Mouse (Mus musculus) retina, postnatal 7 days (tissue): ENCODE measurements around the gene Txnl4b.

Source experiments
- DNase-seq: peaks from one replicate; pipeline ENCODE4 v3.0.0-alpha.2; 2012; ENCODE audit warnings: low read depth, low spot score

Gene Txnl4b

DNA sequence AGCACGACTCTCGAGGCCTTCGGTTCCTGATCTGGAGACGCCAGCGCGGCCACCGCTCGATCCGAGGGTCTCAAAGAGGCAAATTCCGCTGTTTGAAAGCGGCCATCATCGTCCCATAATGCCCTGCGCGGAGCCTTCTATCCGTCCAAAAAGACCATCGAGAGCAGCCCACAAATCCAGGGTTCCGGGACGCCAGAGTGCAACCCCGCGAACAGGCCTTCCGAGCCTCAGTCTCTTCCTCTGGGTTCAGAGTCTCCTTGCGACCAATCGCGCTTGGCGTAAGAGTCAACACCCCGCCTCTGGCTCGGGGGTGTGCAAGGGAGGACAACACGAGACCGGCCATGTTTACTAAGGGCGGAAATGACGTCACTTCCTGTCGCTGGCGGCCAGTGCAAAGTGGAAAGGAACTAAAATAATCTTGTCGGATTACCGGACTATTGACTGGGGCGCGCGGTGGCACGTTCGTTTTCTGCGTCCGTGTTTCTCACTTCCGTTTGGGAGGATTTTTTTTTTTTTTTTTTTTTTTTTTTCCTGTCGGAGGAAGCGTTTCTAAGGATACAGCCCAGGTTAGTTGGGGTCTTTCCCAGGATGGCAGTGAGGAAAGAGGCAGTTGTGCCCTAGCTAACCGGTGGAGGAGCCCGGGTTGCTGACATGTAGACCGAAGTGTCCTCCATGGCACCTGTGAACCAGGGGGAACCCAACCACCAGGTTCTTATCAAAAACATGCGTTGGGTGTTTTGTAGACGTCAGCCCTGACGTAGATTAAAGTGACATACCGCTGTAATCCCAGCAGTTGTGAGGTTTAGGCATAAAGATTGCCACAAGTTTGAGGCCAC, at the start of gene Txnl4b, which contains the start of gene Dhx38:
Gene Txnl4b (plus strand): TSS at position 395 of the 836 bp plus-strand sequence.
Gene Dhx38 (minus strand): TSS at position 364 of the 836 bp plus-strand sequence.
- peak; percentile 100 for DNase-seq

DNA sequence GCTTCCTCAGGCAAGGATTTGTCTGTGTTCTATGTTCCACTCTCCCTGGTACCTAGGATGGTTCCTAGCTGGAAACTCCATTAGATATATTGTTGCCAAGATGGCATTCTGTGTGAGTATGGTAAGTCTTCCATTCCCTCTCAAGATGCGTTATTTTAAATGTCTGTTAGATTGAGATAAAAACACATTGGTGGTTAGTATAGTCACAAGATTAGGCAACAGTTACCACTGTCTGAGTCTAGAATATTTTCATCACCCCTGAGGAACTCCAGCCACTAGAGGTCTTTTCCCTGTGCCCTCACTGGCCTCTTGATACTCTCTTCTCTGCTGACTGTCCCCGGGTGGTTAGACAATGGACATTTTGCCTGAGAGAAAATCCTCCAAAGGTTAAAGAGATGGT, 41.7 kb upstream of the Txnl4b start:
- DNase-seq: no peak

DNA sequence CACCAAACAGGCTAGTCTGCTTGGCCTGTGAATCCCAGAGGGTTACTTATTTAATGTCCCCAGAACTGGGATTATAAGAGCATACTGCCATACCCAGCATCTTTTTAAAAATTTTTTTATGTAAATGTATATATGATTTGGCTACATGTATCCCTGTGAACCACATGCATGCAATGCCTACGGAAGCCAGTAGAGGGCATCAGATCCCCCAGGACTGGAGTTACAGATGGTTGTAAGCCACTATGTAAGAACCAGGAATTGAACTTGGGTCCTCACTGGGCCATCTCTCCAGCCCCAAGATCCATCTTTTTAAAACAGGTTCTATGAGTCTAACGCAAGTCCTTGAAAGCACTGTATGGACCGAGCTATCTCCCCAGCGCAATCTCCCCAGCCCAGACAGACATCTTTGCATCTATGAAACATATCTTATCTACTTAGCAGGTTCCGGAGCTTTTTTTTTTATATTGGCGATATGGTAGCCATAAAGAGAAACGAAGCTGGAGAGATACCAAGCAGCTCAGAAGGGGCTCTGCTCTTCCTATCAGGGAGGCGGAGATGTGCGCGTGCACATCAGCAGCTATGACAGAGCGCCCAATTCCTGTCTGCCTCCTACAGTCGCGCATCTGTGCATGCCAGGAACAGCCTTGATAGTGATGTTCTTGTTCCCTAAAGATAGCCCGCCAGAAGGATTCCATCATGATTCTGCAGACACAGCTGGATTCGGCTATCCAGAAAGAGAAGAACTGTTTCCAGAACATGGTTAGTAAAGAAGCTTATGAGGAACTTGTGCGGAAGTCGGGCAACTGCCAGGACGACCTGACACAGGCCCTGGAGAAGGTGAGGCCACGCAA, 30.3 kb upstream of the Txnl4b start:
- DNase-seq: peak; percentile 19

DNA sequence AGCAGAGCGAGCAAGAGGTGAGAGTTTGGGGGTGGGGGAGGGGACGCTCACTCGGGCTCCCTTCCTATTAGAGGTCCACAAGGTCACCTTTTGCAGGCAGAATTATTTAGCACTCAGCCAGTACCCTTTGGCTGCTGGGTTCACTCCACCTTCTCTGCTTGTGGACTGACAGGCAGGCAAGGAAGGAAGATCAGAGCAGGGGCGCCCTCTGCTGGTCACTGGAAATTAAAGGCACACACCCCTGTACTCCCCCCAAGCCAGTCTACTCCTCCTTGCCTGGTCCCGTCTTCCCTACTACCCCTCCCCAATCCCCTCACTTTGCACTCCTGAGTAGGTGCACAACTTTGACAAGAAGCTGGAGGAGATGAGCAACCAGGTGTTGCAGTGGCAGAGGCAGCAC, 29.0 kb upstream of the Txnl4b start:
- DNase-seq: peak; percentile 63

DNA sequence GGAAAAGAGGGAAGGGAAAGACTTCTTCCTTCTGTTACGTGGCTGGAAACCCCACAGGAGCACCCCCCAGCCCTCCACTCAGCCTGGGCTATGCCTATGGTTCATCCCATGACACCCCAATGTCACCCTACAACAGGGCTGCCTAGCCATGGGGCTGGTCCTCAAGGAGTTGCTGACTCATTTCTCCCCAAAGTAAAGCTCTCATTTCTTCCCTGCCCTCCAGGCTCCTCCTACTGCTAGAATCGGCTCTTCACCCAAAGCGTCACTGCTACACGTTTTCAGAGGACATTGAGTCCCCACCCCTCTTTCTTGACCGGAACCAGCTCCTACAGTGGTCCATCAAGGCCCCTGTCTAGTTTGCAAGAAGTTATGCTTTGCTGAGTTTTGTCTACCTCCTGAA, 23.5 kb upstream of the Txnl4b start:
- DNase-seq: no peak

DNA sequence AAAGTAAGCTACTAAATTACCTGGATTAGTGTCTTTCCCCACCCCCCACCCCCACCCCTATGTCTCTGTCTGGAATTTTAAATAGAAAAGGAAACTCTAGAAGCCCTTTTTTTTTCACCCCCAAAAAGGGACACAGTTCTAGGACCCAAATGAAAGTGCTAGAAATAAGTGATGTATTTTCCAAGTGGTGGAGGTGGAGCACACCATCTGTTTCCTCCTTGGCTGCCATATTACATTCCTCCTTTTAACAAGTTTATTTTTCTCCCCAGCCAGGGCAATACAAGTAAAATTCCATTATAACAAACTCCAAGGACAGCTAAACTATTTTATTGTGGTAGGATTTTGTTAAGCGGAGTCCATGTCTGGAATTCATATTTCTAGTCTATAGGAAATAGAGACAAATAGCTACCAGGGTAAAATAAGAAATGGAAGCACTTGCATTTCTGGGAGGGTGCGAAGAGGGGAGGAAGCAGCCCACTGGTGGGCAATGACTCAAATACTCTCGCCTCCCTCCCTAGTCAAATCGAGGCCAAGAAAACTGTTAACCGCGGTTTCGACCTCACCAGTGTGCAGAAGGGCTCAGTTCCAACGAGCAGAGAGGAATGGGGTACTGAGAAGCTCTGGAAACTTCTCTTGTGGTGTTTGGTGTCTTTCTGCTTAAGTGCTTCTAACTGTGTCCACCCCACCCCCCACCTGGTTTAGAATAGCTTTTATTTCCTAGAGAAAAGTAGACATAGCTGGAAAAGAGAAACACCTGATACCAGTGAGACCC, 22.8 kb upstream of the Txnl4b start:
- DNase-seq: no peak

DNA sequence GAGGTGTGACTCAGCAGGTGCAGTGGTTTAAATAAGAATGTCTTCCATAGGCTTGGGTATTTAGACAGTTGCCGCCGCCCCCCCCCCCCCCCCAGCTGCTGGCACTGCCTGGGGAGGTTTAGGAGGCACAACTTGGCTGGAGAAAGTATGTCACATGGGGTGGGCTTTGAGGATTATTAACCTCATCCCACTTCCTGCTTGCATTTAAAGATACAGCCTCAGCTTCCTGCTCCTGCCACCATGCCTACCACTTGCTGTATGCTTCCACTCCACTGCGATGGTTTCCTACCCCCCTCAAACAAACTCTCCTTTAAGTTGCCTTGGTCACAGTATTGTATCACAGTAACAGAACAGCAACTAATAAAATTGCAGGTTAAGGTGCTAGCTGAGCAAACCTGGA, 21.6 kb upstream of the Txnl4b start:
- no peak for DNase-seq

DNA sequence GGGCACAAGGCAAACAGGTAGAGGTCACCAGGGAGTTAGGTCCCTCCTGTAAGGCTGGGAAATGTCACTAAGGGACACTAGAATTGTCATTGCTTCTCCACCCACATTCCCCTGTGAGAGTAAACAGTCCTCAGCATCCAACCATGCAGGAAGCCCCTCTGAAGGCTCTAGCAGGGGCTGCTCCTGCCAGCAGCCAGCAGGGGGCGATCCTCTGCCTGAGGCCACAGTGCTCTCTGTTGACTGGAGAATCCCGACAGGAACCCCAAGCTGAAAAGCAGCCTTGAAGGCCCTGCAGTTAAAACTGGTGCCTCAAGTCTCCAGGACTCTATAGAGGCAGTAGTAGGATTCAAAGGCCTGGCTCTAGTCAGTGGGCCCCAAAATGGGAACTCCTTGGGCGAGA, 14.0 kb upstream of the Txnl4b start:
- DNase-seq: no peak

DNA sequence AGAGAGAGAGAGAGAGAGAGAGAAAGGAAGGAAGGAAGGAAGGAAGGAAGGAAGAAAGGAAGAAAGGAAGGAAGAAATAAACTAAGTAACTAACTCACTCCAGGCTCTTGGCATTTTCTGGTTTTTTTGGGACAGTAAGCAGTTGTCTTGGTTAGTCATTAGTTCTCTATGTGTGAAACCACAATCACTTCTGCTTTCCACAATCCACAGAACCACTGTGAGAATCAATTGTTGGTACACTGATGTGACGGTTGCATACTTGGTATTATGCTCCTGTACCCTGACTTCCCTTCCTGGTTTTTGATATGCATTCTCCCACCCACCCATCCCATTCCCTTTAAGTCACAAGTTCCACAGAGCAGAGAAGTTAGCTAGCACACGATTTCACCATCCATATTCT, 1.8 kb upstream of the Txnl4b start:
- no peak for DNase-seq

DNA sequence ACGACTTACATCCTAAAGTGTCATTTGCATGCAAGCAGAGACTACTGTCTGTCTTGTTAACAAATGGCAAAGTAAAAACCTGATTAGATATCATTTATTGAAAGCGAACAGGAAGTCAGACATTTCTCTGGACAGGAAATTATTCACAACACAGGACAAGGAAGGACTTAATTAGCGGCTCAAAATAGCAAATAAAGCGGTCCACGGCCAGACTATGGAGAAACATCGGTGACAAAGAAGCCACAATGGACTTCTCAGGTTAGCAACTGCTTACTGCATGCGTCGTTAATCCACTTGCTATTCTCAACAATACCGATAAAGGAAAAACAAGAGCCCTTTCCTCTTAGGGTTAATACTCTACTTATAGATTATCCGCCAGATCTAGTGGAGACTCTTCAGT, 926 bp upstream of the Txnl4b start:
- DNase-seq: no peak

DNA sequence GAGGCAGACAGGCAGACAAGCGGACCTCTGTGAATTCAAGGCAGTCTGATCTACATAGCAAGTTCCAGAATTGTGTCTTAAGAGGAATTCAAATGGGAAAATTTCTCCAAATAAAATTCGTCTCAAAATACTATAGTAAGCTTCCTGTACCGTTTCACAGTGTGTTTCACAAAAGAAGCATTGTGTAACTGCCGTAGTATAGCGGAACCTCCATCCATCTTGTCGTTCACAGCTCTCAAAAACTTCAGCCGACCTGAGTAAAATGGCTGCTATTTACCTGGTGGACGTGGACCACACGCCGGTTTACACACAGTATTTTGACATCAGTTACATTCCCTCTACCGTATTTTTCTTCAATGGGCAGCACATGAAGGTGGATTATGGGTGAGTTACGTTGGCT, 5.4 kb downstream of the Txnl4b start:
- no peak for DNase-seq

DNA sequence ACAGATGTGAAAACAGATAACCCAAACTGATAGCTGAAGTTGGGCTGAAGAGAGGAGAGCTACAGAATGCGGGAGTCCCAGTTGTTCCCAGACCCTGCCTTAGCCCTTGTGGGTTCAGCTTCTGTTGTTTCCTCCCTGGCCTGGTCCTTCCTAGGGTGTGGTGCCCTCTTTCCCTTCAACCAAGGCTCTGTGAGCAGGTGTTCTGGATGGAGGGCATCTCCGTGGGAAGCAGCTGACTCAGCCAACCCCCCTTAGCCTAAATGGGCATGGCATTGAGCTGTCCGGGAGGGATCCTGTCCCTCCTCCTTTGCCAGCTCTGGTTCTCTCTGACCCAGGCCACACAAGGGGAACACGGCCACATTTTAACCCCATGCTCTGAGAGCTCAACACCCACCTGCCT, 10.6 kb downstream of the Txnl4b start:
- DNase-seq: no peak

DNA sequence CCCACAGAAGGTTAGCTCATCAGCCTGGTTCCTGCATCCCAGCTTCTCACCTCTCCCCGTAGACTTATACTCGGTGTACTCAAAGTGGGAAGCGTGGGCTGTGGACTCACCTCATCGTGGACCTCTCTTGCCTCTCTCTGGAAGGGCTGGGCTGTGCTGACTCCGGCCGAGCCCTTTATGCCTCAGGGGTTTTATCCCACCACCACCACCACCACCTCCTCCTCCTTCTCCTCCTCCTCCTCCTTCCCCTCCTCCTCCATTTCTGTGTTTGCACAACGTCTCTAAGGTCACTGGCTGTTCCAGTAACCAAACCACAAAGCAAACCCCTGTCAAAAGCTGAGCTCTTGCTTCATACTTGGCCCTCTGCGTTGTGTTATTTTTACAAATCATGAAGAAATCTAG, 13.2 kb downstream of the Txnl4b start, which contains the start of gene Hp:
Gene Hp (minus strand): TSS at position 273 of the 402 bp plus-strand sequence.
- DNase-seq: no peak

DNA sequence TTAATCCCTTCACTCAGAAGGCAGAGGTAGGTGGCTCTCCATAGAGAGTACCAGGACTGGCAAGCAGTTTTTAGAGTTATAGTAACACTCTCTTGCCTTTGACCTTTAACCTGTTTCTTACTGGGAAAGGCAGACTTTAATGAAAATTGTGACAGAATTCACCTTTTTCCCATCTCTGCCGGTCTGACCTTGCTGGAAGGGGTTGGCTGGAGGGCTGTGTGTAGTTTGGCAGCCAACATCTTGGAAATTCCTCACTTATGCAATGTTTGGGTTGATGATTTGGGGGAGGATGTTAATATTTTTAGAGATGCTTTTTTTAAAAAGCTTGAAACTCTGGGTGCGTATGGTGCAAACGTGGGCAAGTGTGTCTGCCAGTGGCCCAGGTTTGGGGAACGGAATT, 18.6 kb downstream of the Txnl4b start:
- no peak for DNase-seq

DNA sequence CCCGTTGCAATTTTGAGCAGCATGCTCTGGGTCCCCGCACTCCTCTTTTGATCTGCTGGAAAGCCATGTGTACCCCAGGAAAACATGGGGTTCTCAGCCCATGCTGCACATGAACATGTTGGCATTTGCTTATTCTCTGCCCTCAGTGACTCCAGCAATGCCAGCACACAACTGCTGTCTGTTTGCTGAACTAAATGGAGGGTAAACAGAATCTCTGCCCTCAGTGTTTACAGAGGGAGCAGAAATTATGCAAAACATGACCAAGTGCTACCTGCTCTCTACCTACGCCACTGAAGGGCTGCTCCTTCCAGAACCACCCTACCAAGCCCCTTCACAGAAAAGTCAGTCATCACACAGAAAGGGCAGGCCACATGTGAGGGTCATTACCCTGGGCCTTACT, 19.1 kb downstream of the Txnl4b start:
- DNase-seq: no peak

DNA sequence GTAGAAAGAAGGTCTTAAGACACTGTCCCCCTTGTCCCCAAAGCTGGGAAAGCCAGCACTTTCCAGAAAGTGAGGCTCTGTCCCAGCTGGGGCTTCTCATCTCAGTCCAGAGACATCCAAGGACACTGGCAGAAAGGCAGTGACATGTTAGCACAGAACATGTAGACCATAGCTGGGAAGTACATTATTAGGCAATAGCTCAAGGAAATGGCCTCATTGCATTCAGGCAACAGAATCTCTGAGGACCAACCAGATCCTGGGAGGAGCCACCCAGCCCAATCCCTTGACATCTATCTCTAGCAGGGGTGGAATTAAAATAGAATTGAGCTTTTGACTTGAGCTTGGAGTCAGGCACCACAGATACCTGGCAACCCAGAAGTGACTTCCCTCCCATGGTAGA, 20.0 kb downstream of the Txnl4b start:
- DNase-seq: no peak

DNA sequence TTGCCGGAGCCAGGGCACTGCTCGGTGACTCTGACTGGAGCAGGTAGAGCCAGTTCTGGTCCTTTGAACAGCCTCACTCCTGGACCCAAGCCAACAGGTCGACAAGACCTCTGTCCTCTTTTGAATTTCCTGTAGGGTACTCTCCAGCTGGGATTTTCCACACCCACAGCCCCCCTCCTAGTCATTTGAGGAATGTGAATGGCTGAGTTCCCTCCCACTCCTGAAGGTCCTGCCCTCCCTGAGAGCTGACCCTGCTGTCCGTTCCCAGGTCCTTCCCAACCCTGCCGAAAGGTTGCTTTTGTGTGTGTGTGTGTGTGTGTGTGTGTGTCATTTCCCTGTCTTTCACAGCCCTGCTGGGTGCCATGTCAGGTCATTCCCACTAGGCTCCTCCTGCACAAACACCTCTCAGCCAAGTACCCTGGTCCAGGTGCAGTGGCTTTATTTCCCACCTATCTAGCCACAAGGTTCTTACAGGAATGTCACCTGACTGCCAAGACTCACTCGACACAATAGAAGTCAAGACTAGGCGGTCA, 21.3 kb downstream of the Txnl4b start:
- DNase-seq: no peak

DNA sequence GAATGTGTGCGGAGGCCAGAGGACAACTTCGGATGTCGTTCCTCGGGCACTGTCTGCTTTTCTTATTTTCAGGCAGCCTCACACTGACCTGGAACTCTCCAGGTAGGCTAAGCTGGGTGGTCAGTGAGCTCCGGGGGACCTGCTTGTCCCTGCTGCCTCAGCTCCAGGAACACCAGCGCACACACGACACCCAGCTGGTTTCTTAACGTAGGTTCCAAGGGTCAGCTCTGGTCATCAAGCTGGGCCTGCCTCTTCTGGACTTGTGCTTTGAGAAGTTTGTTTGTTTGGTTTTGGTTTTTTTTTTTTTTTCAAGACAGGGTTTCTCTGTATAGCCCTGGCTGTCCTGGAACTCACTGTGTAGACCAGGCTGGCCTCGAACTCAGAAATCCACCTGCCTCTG, 25.2 kb downstream of the Txnl4b start:
- DNase-seq: no peak

DNA sequence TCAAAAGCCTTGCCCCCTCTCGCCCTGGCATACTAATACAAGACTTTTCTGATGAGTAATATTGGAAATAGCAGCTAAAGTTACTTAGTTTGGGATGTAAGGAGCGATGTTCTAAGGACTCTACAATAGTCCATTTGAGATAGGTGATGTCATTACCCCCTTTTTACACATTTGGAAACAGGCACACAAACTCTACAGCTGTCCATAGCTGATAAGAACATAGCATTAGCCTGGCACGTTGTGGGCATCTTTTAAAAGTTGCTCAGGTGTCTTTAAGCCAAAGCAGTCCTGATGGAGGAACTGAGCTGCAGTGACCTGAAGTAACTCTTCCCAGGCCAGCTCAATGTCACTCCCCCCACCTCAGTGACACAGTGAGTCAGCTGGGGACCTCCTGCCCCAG, 25.7 kb downstream of the Txnl4b start:
- DNase-seq: no peak

DNA sequence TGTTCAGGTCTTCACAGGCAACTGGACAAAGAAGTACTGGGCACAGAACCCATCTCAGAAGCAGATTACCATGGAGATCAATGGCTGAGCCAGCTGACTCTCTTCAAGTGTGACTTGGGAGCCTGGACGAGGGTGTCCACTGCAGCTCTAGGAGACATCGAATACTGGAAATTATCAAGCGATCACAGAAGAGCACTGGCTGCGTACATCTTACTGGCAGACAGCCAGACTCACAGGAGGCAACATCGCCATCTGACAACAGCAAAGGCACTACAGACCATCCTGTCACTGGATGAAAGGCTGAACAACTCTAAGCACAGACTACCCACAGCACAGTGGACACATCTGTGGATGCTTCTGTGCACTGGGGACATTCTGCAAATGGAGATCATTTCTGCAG, 26.5 kb downstream of the Txnl4b start:
- DNase-seq: no peak

DNA sequence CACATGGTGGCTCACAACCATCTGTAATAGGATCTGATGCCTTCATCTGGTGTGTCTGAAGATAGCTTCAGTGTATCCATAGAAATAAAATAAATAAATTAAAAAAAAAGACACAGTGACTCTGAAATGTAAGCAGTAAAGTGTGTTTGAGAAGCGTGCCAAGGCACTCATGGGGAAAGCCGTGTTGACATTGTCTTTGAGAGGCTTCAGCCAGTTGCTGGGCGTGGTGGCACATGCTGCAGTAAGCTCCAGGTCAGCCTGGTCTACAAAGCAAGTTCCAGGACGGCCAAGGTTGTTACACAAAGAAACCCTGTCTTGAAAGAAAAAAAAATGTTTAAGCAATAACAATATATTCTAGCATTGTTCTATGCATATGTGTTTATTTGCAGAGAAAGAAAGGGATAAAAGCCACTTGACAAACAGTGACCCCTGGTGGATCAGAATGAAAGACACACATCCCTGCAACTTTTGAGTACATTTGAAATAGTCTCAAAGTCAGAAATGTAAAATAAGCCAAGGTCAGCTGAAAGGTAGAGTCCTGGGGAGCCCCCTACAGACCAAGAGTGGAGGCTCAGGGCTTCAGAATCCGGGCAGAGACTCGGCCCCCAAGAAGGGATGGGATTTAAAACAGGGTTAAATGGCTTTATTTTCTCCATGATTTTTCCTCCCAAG, 27.6 kb downstream of the Txnl4b start:
- DNase-seq: no peak
